Mouse (Mus musculus) forebrain, embryonic 12.5 days (tissue): ENCODE results near the gene Slc43a2. TPM values are rescaled to one million over a fixed set of nuclear protein-coding genes. Genes with fewer than 3 reads are reported as not detected.

ENCODE experiments used
- ATAC-seq: fragments of 200-750 bp; cut with Nextera tagmentation; 2 replicates; pipeline ENCODE4 v1.8.0; 2017; ENCODE audit warnings: moderate TSS enrichment; ENCODE audit not compliant: low FRiP score
- H3K27ac ChIP-seq: fragments of 300-500 bp; sonication (generic); 2 replicates; pipeline ENCODE4 v1.5.1; 2016; ENCODE audit warnings: mild to moderate bottlenecking
- H3K27me3 ChIP-seq: fragments of 300-500 bp; sonication (generic); 2 replicates; pipeline ENCODE4 v1.6.1; 2016; ENCODE audit warnings: mild to moderate bottlenecking
- H3K36me3 ChIP-seq: fragments of 300-500 bp; sonication (generic); replicated peaks from 2 replicates; pipeline ENCODE4 v1.6.1; 2016; ENCODE audit warnings: mild to moderate bottlenecking
- H3K4me1 ChIP-seq: fragments of 300-500 bp; sonication (generic); 2 replicates; pipeline ENCODE4 v1.6.1; 2016
- H3K4me2 ChIP-seq: fragments of 300-500 bp; sonication (generic); 2 replicates; pipeline ENCODE4 v1.6.1; 2016; ENCODE audit warnings: mild to moderate bottlenecking, moderate library complexity
- H3K4me3 ChIP-seq: fragments of 300-500 bp; sonication (generic); replicated peaks from 2 replicates; pipeline ENCODE4 v1.5.1; 2016; ENCODE audit warnings: mild to moderate bottlenecking
- H3K9ac ChIP-seq: fragments of 300-500 bp; sonication (generic); 2 replicates; pipeline ENCODE4 v1.6.1; 2016; ENCODE audit warnings: mild to moderate bottlenecking
- H3K9me3 ChIP-seq: fragments of 300-500 bp; sonication (generic); 2 replicates; pipeline ENCODE4 v1.6.1; 2016
- WGBS: fragments of 180-500 bp; shearing (Covaris S2); methylation state at CpG from one replicate; pipeline ENCODE4 v1.1.7; 2016; 5-methylcytosine and 5-hydroxymethylcytosine counted together
- polyA plus RNA-seq: library from polyadenylated mRNA; unstranded; fragments of >200 nt; fragmentation: Nextera tagmentation; extraction: Ambion mirVana; gene quantifications from 2 replicates; pipeline ENCODE4 v1.2.1, GENCODE M21; 2016

The Slc43a2 gene
- polyA plus RNA-seq, 1 experiment from 2014 or later = 11.4 TPM

DNA sequence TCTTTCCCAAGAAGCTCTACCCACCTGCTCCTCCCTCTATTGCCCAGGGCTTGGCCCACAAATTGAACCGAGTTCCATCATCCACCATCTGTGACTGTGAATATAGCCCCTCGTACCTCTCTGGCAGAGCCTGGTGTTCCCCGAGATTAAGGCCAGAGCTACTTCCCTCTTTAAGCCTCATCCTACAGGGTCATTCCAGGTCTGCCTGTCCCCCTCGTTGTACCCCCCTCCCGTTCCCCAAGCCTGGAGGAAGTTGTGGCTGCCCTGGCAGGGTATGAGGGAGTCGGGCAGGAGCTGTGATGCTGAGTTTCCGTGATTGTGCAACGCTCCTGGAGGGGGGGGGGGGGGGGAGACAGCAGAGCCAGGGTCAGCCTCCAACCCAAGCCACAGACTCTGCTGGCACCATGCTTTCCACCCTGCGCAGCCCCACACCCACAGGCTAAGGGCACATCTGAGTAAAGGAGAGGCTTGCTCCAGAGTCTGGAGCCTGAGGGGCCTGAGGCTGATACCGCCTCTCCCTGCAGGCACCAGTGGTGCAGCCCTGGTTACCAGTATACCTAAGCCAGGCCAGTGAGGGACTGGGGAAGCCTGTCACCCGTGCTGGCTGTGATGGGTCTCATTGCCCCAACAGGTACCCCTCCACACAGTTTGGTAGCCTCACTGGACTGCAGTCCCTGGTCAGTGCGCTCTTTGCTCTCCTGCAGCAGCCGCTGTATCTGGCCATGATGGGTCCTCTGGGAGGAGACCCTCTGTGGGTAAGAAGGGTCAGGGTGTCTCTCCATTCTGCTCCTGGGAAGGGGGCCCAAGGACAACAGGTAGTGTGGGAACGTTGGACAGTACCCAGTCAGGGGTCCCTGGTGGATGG lies 39.9 kb downstream of the Slc43a2 start:
- Histone ChIP-seq H3K9ac (peak overlapping the region; percentile 25; the same call in 1 of the 2 replicates), H3K4me2 (no peak overlapping the region), H3K27me3 (0 out of 2 replicates have a peak, but pooled peaks cover 3% of the 10 kb centered on the region), H3K4me1 (peaks cover 16% of the 10 kb centered on the region), H3K36me3 (peaks cover 25% of the 10 kb centered on the region), H3K27ac (no peak overlapping the region), H3K9me3 (no peaks in the 10 kb centered on the region), H3K4me3 (no peak overlapping the region)
- ATAC-seq = no peak
- 76% methylated on average over 14 of the region's 14 CpGs for WGBS

DNA sequence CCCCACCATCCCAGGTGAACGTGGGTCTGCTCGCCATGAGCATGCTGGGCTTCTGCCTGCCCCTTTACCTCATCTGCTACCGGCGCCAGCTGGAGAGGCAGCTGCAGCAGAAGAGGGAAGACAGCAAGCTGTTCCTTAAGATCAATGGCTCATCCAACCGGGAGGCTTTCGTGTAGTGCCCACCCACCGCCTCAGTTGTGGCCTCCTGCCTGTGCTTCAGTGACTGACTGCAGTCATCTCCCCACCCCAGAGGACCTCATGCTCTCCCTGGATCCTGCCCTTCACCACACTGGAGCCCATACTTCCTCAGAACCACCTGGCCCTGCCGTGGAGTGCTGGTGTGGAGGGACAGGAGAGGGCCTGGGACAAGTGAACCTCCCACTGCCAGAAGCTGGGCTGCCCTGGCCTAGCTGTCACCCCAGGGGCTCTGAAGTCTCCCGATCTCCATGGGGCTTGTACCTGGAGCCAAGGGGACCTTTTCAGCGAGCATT lies 40.9 kb downstream of the Slc43a2 start:
- Histone ChIP-seq H3K4me1 (peaks cover 16% of the 10 kb centered on the region), H3K4me3 (no peak overlapping the region), H3K4me2 (peak overlapping the region; percentile 11; the same call in 1 of the 2 replicates), H3K9ac (peak overlapping the region; percentile 25), H3K9me3 (no peaks in the 10 kb centered on the region), H3K27me3 (0 out of 2 replicates have a peak, but pooled peaks cover 3% of the 10 kb centered on the region), H3K27ac (peak overlapping the region; percentile 69), H3K36me3 (peaks cover 19% of the 10 kb centered on the region)
- peak; percentile 33; the same call in 1 of the 2 replicates for ATAC-seq
- 13% methylated on average over 10 of the region's 10 CpGs for WGBS

DNA sequence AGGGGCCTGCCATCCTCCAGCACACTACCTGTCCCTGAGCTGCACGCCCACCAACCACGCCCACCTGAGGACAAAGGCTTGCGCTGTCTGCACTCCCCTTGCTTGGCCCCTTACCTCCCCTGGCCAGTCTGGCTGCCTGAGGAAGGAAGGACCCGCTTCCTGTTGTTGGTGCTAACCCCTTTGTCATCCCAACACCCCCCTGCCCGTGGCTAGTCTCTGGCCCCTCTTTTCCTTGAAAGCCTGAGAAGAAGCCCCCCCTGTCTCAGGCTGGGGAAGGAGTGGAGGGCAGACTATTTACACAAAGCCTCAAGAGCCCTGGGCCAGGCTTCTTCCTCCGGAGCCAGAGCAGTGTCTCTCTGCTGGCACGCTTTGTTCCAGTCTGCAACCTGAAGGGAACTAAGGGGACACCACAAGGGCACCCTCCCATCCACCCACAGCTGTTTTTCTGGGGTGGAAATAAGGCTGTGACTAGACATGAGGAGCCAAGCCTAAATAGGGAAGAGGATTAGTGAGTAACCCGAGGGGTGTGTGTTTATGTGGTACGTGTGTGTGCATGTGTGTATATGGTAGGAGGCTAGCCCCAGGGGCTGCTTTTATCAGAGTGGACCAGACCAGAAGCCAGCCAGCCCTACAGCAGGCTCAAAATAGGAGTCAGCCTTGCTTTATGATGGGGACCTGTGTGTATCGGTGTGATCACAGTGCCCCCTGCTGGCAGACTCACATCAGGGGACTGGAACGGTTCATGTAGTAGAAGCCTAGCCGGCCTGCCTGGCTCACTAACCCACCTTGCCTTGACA lies 41.6 kb downstream of the Slc43a2 start:
- Histone ChIP-seq H3K27ac (peak overlapping the region; percentile 69), H3K4me3 (no peak overlapping the region), H3K4me1 (peaks cover 16% of the 10 kb centered on the region), H3K9me3 (no peaks in the 10 kb centered on the region), H3K36me3 (peaks cover 19% of the 10 kb centered on the region), H3K9ac (peak overlapping the region; percentile 25; the same call in 1 of the 2 replicates), H3K4me2 (peak overlapping the region; percentile 11; the same call in 1 of the 2 replicates), H3K27me3 (0 out of 2 replicates have a peak, but pooled peaks cover 3% of the 10 kb centered on the region)
- 4% methylated on average over 12 of the region's 12 CpGs for WGBS
- peak; percentile 91 for ATAC-seq

DNA sequence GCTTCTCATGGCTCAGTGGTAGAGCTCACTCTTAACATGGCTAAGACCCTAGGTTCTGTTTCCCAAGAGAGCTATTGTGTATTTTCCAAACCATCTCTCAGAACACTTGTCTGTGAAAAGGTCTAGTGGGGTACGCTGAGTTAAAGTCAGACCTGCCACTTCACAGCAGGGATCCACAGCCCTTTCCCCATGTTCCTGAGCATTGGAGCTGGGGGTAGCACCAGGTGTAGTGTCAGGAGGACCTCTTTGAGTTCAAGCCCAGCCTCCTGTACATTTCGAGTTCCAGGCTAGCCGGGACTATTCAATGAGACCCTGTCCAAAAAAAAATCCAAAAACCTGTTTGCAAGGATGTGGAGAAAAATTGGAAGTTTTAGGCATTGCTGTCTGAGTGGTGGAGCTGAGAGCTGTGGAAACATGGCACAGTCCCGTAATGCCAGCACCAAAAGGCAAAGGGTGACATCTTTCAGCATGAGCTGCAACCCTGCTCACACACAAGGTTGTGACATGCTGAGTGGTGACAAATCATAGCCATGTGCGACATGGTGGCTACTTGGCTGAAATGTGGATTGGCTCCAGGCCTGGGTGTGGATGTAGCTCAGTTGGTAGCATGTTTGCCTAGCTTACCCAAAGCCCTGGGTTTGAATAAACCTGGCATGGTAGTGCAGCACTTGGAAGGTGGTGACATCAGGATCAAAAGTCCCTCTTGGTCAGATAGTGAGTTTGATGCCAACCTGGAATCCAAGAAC lies 43.1 kb downstream of the Slc43a2 start:
- Histone ChIP-seq H3K9me3 (no peaks in the 10 kb centered on the region), H3K4me2 (no peak overlapping the region), H3K27ac (no peak overlapping the region), H3K36me3 (peaks cover 8% of the 10 kb centered on the region), H3K27me3 (0 out of 2 replicates have a peak, but pooled peaks cover 3% of the 10 kb centered on the region), H3K4me1 (peaks cover 16% of the 10 kb centered on the region), H3K4me3 (no peak overlapping the region), H3K9ac (no peak overlapping the region)
- ATAC-seq = no peak
- 87% methylated on average over 5 of the region's 5 CpGs for WGBS

DNA sequence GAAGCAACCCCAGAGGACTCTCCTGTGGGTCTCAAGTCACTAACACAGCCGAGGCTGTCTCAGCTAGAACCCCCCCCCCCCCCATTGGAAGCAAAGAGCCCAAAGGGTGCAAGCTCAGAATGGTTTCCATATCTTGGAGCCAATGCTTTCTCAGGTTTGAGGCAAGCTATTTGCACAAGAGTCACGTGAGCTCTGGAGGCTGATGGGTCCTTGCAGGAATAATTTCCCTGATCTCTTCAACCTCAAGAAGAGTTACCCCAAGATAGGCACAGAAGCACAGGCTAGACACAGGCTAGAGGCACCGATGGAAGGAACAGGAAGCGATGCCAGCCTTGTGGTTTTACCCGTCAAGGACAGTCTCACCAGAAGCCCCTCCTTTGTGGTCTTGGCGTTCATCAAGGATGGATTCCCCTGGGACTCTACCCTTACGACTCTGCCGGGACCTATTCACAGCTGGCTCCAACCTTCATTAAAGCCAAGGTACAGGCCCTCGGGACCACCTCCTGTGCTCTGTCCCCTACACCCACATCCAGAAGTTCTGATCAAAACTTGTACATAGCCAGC lies 44.1 kb downstream of the Slc43a2 start:
- H3K4me2 ChIP-seq = no peak overlapping the region
- no peak overlapping the region for H3K27ac ChIP-seq
- H3K4me1 ChIP-seq = peaks cover 16% of the 10 kb centered on the region
- no peak overlapping the region for H3K9ac ChIP-seq
- no peaks in the 10 kb centered on the region for H3K9me3 ChIP-seq
- H3K27me3 ChIP-seq = 0 out of 2 replicates have a peak, but pooled peaks cover 3% of the 10 kb centered on the region
- peaks cover 2% of the 10 kb centered on the region for H3K36me3 ChIP-seq
- 83% methylated on average over 9 of the region's 9 CpGs for WGBS
- no peak overlapping the region for H3K4me3 ChIP-seq
- ATAC-seq = no peak

DNA sequence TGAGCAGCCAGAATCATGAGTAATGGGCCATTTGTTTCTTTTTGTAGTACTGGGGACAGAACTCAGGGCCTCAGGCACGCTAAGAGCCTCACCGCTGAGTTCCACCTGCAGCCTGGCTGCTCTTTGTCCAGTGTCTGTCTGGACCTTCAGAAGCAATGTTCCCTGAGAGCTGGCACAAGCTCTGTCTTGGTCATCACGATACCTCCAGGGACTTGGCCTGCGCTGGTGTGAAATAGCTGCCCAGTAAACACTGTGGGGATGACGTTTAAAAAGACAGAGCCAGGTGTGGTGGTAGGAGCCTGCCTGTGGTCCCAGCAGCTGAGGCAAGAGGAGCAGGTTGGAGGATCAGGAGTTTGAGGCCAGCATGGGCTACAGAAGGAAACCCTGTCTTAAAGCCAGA lies 47.1 kb downstream of the Slc43a2 start:
- WGBS = 79% methylated on average over 5 of the region's 5 CpGs
- Histone ChIP-seq H3K9me3 (no peaks in the 10 kb centered on the region), H3K4me3 (no peak overlapping the region), H3K27me3 (0 out of 2 replicates have a peak, but pooled peaks cover 3% of the 10 kb centered on the region), H3K36me3 (no peaks in the 10 kb centered on the region), H3K27ac (no peak overlapping the region), H3K4me2 (no peak overlapping the region), H3K4me1 (no peaks in the 10 kb centered on the region), H3K9ac (no peak overlapping the region)
- ATAC-seq = no peak

DNA sequence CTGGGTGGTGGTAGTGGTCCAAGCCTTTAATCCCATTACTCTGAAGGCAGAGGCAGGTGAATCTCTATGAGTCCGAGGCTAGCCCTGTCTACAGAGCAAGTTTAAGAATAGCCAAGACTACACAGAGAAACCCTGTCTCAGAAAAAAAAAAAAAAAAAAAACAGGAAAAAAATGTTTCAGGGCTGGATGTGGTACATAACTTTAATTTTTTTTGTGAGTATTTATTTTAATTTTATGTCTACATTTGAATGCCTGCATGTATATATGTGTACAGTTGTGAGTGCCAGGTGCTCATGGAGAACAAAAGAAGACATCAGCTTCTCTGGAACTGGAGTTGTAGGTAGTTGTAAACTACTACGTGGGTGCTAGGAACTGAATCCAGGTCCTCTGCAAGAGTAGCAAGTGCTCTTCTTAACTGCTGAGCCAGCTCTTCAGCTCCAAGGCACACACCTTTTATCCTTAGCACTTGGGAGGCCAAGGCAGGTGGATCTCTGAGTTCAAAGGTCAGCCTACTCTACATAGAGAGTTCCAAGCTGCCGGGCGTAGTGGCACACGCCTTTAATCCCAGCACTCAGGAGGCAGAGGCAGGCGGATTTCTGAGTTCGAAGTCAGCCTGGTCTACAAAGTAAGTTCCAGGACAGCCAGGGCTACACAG lies 50.1 kb downstream of the Slc43a2 start:
- Histone ChIP-seq H3K9me3 (no peaks in the 10 kb centered on the region), H3K36me3 (no peaks in the 10 kb centered on the region), H3K4me3 (no peak overlapping the region), H3K9ac (no peak overlapping the region), H3K4me1 (no peaks in the 10 kb centered on the region), H3K27ac (no peak overlapping the region), H3K4me2 (no peak overlapping the region), H3K27me3 (no peaks in the 10 kb centered on the region)
- 96% methylated on average over 7 of the region's 7 CpGs for WGBS
- no peak for ATAC-seq

DNA sequence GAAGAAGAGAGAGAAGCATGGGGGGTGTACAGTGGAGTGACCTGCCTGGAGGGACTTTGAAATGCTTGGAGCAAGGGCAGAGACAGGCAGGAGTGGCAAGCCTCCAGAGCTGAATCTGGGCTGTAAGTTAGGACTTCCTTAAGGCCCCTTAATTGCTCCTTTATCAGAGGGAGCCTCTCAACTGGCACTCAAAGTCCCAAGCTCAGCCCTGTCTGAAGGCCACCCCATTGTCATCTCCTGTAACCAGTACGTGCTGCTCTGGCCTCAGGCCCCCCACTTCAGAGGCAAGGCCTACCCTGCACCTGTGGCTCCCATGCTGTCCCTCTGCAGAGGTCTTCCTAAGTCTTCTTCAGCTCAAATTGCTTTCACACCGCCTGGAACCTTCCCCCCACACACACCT lies 52.0 kb downstream of the Slc43a2 start:
- Histone ChIP-seq H3K4me1 (peaks cover under 1% of the 10 kb centered on the region; the same call in 1 of the 2 replicates), H3K36me3 (no peaks in the 10 kb centered on the region), H3K27ac (no peak overlapping the region), H3K9ac (no peak overlapping the region), H3K4me3 (no peak overlapping the region), H3K27me3 (no peaks in the 10 kb centered on the region), H3K9me3 (no peaks in the 10 kb centered on the region), H3K4me2 (no peak overlapping the region)
- ATAC-seq = no peak
- WGBS = 65% methylated on average over 2 of the region's 2 CpGs

DNA sequence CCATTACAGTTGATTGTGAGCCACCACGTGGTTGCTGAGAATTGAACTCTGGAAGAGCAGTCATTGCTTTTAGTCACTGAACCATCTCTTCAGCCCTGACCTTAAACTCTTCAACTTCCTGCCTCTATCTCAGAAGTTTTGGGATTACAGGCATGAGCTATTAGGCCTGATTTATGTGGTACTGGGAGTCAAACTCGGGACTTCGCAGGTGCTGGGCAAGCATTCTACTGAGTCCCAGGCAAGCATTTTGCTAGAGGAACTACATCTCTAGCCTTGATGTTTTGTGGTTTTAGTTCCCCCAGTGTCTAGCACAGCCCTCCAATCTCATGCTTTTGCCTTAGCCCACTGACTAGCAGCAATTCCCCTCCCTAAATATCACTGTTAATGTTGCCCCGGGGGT lies 53.6 kb downstream of the Slc43a2 start:
- no peak overlapping the region for H3K27ac ChIP-seq
- H3K36me3 ChIP-seq = no peaks in the 10 kb centered on the region
- H3K4me2 ChIP-seq = no peak overlapping the region
- H3K4me3 ChIP-seq = no peak overlapping the region
- H3K9ac ChIP-seq = no peak overlapping the region
- no peak for ATAC-seq
- H3K9me3 ChIP-seq = no peaks in the 10 kb centered on the region
- peaks cover 16% of the 10 kb centered on the region for H3K4me1 ChIP-seq
- no peaks in the 10 kb centered on the region for H3K27me3 ChIP-seq
- WGBS = 89% methylated on average over 4 of the region's 4 CpGs

DNA sequence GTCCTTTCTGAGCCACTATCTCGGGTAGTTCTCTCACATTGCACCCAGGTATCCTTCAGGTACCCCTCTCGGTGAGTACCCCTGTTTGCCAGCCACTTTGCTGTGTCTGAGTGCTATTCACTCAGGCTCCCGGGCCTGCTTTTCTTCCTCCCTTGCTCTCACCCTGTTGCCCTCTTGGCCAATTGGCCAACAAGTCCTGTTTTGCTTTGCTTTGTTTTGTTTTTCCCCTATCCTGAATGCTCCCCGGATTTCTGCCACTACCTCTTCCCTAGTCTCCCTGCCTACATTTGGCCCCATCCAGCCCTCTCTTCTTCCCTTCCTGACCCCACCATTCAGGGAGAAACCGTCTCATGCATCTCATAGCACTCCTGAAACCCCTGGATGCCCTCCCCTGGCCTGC lies 54.5 kb downstream of the Slc43a2 start:
- H3K4me3 ChIP-seq = no peak overlapping the region
- no peaks in the 10 kb centered on the region for H3K9me3 ChIP-seq
- peaks cover 18% of the 10 kb centered on the region for H3K4me1 ChIP-seq
- H3K36me3 ChIP-seq = no peaks in the 10 kb centered on the region
- H3K4me2 ChIP-seq = no peak overlapping the region
- no peak overlapping the region for H3K27ac ChIP-seq
- 78% methylated on average over 5 of the region's 5 CpGs for WGBS
- no peaks in the 10 kb centered on the region for H3K27me3 ChIP-seq
- no peak overlapping the region for H3K9ac ChIP-seq
- no peak for ATAC-seq

DNA sequence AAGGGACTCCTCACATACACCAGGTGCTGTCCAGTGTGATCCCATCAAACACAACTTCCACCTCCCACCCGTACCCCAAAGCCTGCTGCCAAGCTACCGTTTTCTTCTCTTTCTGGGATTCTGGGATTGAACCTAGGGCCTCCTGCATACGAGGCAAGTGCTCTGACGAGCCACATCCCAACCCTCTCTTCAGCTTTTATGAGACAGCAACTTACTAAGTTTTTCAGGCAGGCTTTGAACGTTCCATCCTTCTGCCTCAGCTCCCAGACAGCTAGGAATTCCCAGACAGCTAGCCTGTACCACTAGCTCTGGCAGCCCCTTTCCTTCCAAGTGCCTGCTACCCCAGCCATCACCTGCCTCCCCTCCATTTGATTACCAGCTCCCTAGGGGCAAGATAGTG lies 55.5 kb downstream of the Slc43a2 start:
- no peak for ATAC-seq
- Histone ChIP-seq H3K27me3 (no peaks in the 10 kb centered on the region), H3K9me3 (no peaks in the 10 kb centered on the region), H3K27ac (no peak overlapping the region), H3K4me1 (peaks cover 18% of the 10 kb centered on the region), H3K4me2 (no peak overlapping the region; the same call in 1 of the 2 replicates), H3K9ac (no peak overlapping the region), H3K36me3 (no peaks in the 10 kb centered on the region), H3K4me3 (no peak overlapping the region)
- whole genome bisulfite sequencing = 86% methylated on average over 5 of the region's 5 CpGs
